Mouse (Mus musculus) ZHBTc4 (cell line): Measurements from ENCODE around the gene Haghl.
"Not testable (repeated sequence)": the region's sequence is repeated elsewhere in the genome, so short reads cannot be mapped to it uniquely, and the experiment has no call there.

Experiments
- DNase-seq: peaks from one replicate; pipeline ENCODE4 v3.0.0-alpha.2; 2011; ENCODE audit warnings: low read depth, low spot score

The Haghl gene

DNA sequence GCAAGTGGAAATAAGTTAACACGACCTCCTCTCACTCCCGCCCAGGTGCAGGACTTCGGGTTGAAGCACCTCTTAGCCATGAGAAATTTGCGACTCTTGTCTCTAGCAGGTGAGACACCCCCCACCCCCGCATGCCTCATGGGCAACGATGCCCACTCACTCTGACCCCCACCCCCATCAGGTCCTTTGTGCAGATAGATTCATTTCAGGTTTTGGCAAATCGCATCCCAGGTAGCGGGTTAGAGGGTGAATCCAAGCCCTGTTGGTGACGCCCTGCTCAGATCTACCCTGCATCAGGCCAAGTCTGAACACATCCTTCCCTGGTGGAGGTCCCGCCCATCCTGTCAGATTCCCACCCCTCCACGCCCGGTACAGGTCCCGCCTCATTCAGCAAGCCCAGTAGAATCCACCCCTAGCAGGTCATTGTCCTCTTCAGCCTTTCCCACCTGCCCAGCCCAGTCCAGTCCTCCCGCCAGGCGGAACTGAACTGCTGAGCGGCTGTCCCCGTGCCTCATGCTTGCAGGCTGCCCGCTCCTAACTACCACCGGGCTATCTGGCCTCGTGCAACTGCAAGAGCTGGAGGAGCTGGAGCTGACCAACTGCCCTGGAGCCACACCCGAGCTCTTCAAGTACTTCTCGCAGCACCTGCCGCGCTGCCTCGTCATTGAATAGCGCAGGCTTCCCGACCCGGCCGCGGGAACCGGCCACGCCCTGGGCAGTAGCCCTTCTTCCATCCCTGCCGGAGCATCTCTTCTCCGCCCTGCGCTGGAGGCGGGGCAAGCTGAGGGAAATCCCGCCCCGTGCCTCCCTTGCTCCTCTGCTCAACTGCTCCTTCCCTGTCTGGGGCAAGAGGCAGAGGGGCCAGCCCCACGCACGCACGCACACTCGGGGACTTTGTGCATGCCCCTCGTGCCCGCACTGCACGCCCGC lies 33.6 kb upstream of the Haghl start:
- DNase-seq = peak; percentile 86

DNA sequence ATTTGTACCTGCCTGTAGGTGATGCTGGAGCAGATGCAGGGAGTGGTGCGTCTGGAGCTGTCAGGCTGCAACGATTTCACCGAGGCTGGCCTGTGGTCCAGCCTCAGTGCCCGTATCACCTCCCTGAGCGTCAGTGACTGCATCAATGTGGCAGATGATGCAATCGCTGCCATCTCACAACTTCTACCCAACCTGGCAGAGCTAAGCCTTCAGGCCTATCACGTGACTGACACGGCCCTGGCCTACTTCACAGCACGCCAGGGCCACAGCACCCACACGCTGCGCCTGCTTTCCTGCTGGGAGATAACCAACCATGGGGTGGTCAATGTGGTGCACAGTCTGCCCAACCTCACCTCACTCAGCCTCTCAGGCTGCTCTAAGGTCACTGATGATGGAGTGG lies 32.2 kb upstream of the Haghl start:
- no peak for DNase-seq

DNA sequence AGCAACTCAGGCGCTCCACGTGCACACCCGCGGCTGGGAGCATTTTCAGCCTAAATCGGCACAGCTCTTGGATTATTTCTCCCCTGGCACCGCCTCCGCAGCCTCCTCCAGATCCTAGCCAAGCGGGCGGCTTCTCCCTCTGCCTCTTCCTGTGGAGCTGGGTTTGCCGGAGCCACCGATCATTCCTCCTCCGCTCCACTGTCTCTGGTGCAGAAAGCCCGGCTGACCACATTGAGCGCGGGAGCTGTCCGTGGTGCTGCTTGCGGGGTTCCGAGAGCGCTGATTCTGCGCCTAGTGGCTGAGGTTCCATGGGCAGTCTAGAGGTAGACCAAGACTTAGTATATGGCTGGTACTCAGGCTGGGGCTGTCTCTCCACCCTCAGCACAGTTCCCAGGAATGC lies 28.0 kb upstream of the Haghl start:
- DNase-seq = peak; percentile 96

DNA sequence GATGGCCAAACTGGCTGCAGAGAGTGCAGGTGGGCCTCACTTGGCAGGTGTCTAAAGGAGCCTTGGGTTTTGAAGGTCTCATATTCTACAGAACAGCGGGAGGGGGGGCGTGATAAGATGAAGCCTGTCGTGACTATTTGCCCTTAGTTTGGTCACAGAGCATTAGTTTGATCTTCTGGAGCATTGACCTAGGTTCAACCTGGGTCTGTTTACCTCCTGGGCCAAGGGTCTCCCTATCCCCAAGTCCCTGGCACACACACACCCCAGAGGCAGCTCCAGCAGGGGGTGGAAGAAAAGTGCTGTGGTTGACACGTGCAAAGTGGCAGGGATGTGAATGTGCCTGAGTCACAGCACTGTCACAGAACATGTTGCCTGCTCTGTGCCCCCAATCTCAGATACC lies 25.4 kb upstream of the Haghl start:
- DNase-seq = no peak

DNA sequence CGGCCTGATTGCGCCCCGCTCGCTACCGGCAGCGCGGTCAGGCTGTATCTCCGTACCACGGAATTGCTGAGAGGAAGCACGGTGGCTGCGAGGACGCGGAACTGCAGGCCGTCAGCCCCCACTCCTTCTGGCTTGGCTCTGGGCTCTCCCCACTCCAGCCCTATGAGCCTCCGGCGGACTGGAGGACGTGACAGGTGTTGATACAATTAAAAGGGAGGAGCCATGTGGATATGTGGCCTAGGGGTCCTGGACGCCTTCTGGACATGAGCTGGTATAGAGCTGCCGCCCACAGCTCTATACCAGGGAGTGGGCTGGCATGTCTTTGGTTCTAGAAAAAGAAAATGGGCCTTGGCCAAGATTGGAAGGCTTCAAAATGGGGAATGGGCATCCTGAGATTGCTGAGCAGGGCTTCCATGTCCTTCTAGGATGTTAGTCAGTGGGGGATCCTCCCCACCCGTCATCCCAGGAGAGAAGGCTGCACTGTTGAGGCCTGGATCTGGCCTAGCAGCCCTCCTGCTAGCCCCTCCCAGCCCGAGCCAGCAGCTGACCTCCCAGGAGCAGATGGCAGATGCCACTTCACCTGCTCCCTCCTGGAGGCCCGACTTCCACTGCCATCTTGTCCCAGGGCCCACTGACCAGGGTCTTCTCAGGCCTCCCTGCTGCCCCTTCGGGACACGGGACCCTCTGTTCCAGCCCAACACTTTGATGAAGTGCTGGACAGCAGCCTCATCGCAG lies 24.3 kb upstream of the Haghl start:
- no peak for DNase-seq

DNA sequence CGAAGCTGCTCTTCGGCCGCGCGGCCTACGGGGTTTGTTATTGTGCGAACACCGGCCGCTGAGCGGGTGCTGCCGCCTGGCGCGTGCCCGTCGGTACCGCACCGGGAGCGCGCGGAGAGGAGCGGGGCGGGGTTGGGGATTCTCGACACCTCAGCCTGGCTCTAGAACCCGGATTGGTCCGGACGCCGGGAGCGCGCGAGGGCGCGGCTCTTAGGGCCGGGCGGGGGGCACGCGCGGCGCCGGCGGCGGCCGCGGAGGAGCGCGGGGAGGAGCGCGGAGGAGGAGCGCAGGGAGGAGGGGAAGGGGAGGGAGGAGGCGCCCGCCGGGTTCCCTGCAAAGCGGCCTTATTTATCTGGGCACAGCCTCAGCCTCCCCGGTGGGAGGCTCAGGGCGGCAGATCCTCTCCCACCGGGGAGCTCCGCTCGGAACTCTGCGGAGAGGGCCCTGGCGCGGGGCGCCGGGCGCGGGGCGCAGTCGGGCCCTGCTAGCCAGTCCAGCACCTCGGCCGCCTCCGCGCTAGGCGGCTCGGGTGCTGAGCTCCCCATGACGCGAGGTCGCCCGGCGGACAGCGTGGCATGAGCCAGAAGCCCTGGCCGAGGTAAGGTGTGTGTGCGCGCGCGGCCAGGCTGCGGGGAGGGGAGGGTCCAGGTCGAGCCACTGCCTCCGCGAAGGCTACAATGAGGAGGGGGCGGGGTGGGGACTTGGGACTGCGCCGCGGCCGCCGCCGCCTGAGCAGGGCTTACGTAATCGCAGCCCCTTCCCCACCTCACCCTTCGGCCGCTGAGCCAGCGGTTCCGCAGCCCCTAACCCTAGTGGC lies 23.5 kb upstream of the Haghl start, which contains the start of gene Fbxl16:
TSS of gene Fbxl16 (plus strand) at position 297 of the 817 bp plus-strand sequence.
- DNase-seq = peak; percentile 96

DNA sequence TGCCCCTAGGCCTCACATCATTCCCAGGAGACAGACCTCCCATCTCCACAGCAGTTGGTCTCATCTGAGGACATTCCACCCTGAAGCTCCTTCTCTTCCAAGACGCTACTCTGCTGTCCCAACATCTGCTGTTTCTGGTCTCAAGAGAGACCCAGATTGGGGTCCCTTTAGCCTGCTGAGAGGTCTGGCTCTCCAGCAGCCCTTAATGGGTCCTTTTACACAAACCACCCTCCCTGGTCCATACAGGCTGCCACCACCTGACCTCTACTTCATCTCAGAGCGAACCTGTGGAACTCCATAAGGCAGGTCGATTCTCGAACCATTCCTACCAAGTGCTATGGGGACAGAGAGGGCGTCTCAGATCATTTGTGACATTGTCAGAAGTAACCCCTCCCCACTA lies 22.6 kb upstream of the Haghl start:
- no peak for DNase-seq

DNA sequence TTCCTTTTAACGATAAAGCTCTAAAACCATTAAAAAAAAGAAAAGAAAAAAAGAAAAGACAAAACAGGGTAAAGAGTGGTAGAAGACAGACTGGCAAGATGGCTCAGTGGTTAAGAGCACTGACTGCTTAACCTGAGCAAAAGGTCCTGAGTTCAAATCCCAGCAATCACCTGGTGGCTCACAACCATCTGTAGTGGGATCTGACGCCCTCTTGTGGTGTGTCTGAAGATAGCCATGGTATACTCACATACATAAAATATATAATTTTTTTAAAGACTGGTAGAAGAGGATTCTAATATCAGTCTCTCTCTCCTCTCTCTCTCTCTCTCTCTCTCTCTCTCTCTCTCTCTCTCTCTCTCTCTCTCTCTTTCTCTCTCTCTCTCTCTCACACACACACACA lies 22.0 kb upstream of the Haghl start:
- not testable (repeated sequence) for DNase-seq

DNA sequence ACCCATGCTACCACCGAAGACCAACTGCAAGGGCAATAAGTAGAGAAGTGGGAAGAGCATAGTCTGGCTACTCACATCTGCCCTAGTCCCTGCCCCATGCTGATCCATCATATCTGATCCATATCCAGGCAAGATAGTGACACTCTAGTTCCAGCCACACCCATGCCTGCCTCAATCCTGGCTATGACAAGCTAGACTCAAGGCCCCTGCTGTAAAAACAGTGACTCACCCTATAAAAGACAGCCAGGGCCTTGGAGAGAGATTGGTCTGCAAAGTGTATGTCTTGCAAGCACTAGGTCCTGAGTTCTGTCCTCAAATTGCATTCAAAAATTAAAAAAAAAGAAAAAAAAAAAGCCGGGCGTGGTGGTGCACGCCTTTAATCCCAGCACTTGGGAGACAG lies 21.0 kb upstream of the Haghl start:
- DNase-seq = no peak

DNA sequence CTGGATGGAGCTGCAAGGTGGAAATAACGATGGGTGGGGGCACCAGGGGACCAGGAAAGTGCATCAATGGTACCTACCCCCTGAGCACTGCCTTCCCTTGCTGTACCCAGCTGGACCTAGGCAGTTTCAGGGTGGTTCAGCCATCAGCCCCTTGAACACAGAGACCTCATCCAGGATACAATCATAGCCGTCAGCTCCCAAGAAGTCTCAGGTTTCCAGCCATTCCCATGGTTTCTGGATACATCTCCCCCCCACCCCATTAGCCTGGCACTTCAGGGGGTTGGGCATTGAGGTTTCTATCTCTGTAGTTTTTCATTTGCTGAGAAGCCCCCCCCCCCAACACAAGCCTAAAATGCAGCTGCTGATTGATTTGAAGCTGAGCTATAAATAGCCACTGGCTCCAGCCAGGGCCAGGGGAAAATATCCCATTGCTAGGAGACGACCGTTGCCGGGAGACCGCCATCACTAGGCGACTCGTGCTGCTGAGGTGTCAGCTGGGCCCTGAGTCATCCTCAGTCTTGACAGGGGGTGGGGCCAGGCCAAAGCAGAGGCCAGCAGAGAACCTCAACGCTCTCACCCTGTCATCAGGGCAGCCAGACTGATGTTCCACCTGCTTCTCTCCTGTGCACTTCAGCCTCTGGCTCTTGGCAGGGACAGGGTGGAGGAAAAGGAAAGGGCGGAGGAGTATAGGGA lies 17.5 kb upstream of the Haghl start:
- DNase-seq = peak; percentile 39

DNA sequence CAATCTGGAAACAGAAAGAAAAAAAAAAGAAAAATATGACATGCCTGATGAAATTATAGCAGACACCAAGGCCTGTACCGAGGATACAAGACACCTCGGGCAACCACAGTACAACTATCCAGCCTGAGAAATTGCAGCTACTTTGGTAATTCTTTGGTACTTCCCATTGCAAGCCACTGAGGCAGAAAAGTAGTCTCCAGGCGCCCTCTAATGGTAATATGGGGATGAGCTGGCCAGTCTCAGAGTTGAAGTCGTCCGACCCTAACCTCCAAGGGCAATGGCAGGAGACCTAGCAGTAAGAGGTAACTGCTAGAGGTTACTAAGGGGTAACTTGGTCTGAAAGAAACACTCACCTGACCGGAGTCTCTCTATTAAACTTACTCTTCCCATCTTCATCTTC lies 15.6 kb upstream of the Haghl start:
- DNase-seq = peak; percentile 82

DNA sequence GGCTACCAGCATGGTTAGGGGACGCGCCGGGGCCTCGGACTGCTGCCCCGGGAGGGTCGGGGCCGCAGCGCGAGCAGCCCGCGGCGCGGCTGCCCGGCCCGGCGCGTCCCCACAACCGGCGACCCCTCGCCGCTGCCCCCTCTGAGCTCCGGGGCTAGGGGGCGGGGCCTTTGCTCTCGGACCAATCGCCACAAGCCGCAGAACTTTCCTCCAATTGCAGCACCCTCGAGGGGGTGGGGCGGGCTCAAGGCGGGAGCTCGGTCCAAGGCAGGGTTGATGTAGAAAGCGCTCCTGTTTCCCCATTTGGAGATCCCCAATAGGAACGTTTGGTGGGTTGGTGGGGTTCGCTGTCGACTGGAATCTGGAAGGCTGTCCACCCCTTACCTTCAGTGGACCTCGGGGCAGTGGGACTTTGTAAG lies 11.5 kb upstream of the Haghl start, which contains the start of gene Metrn:
TSS of gene Metrn (minus strand) at position 186 of the 419 bp plus-strand sequence.
- peak; percentile 90 for DNase-seq

DNA sequence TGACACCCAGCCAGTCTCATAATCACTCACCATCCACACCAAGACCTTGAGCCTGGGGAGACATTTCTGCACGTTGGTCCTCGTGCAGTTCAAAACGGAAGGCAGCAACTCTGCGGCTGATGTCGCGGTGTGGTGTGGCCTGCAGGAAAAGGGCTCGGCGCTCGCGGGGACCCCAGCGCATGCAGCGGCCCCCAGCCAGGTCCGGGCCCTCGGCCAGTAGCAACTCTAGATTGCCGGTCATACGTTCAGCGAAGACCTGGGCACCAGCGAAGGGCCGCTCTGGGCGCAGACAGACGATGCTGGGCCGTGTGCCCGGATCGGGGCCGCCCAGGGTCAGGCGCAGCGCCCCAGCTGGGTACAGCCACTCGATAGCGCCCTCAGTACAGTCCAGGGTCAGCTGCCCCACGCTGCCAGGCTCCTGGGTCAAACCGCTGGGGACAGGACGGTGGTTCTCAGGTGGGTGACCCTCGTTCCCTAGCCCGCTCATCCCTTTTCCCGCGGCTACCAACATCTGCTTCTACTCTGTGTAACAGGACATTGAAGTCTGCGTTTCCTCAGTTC lies 10.8 kb upstream of the Haghl start:
- no peak for DNase-seq

DNA sequence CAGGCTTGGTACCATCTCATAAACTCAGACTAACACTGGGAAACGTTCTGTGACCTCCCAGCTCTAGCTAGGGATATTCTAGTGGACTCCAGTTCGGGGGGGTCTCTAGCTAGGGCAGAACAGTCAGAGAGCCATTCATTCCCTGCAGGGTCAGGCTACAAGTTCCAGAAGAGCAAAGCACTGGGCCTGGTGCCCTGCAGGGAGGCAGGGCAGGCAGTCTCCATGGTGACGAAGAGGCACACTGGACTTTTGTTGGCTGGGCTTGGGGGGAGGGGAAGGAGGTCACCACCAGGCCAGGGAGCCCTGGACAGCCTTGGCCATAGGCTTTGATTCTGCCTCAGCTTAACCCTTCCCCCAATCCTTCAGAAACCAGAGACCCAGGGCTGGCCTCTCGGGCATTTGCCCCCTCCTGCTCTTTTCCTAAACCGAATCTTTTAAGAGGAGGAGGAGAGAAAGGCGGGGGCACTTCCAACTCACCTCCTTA lies 10.2 kb upstream of the Haghl start, which contains the start of gene AC134908.4:
TSS of gene AC134908.4 (minus strand) at position 51 of the 484 bp plus-strand sequence.
- no peak for DNase-seq

DNA sequence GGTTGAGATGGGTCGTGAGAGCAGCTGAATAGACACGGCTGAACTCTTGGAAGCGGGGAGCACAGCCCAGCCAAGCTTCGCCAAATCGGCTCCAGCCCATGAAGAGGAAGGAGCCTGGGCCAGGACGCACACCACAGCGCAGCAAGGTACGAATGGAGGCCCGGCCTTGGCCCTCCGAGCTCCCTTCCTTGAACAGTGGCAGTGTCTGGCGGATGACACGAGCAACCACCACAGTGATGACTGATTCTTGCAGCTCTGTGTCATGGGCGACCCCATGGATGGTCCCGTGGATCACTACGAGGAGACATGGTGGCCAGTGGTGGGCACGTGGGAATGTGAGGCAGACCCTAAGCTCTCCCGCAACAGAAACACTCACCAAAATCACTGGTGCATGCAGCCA lies 9.5 kb upstream of the Haghl start:
- no peak for DNase-seq

DNA sequence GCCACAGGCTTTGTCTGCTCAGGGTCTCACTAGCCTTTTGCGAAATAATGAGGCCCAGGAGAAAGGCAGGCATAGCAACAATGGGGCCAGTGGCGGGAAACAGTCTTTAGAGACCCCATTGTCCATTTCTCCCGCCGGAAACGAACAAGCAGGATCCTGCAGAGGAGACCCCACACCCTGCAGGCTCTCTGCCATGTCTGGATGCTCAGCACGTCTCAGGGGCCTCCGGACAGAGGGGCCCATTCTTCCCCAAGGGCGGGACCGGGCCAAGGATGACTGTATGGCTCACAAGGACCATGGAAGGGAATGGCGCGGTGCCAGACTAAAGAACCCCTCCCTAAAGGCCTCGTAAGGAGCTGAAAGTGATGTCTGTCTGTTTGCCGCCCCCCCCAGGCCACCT lies 8.7 kb upstream of the Haghl start:
- DNase-seq = no peak

DNA sequence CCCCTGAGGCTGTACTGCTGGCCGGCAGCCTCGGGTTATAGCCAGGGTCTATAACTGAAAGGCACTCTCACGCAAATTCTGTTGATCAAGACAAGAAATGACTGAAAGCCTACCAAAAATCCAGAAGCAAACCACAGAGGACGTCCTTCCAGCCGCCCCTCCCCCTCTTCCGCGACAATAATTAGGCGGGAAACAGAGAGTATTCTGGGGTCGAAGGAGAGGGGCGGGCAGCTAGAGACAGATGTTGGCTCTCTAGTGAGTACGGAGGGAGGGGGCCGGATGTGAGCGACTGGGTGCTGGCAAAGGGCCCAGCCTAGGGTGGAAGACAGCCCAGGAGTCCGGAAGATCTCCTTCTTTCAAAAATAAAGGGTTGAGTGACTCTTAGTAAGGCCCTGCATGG lies 7.1 kb upstream of the Haghl start, which contains the start of gene Fam173a:
TSS of gene Fam173a (minus strand) at position 287 of the 400 bp plus-strand sequence.
- peak; percentile 41 for DNase-seq

DNA sequence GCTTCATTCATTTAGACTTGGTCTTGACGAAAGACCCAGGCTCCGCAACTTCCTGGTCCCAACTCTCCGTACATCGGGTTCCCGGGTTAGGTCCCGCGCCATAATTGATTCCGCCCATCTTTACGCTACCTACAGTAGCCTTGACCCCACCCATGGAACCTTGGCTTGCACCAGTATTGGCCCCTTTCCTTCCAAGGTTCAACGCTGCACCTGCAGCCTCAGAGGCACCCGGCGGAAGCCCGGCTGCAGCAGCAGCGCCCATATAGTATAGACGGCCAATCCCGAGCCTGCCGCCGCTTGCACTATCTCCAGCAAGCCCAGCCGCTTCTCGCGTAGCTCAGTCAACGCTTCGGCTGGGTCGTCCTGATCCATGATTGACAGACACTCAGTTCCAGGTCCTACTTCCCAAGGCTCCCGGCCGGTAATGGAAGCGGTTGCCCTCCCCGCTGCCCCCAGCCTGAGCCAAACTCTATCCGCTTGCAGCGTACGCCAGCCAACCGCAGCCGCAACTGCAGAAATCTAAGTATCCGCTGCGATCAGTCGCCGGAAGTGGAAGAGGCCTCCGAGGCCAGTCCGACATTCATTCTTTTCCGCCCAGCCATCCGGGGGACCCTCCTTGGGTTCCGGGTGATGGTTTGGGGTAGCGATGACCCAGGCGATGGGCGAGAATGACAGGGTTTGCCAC lies 6.5 kb upstream of the Haghl start:
- DNase-seq = peak; percentile 81

DNA sequence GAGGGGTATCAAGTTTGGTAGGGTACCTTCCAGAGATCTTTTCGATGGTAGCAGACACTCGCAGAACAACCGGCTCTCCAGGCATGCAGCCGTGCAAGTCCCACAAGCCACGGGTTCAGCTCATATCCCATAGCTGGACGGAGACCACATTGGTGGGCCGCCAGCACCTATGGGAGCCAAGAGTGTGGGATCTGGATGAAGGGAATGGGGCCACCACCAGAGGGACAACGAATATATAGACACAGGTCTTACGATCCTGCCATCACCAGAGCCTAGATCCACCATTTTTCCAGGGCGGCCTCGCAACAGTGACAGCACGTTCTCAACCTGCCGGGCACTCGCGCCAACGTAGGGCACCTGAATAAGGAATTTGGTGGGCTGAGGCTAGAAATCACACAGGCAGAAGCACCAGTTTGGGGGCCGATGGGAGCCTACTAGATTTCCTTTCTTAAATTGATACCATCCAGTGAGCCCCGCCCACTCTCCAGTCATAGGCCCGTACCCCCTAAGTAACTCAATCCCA lies 5.9 kb upstream of the Haghl start:
- DNase-seq = peak; percentile 47
